Mouse (Mus musculus) liver, embryonic 14.5 days (tissue): Measurements from ENCODE around the gene Tmem233.

ENCODE experiments used
- CTCF ChIP-seq: IDR thresholded peaks from 2 replicates; pipeline ENCODE4 v1.5.1; 2016; ENCODE audit warnings: antibody characterized with exemption, low read depth, control low read depth
- EP300 ChIP-seq: IDR thresholded peaks from 2 replicates; pipeline ENCODE4 v1.6.1; 2016; ENCODE audit warnings: antibody characterized with exemption, low read depth

DNA sequence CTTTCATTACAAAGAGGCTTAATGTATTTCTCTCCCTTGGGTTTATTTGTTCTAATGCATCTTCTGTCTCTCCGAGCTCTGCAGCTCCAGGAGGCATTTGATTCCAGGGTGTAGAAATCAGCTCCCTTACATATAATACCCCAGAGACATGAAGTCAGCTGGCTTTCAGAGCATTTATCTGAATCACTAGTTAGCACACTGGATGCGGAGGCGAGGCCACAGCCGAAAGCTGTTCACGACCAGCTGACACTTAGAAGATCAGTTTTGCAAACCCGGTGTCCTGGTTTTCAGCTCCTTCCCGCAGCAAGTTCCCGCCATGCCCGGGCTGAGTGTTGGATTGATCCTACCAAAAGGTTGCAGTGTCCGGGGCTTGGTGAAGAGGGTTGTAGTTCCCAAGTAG is 78.8 kb downstream of the Tmem233 start:
- no peak for TF ChIP-seq CTCF
- no peak for TF ChIP-seq EP300
